Mouse (Mus musculus): ENCODE measurements around the gene Cdc27. TPM values are rescaled to one million over a fixed set of nuclear protein-coding genes. Genes with fewer than 3 reads are reported as not detected.

Gene Cdc27
- polyA plus RNA-seq (2014; fragmentation: Illumina TruSeq; extraction: RNeasy Lipid Tissue Mini Kit (QIAGEN cat#74804); ENCODE audit: low read depth, low replicate concordance) = 261 TPM

DNA sequence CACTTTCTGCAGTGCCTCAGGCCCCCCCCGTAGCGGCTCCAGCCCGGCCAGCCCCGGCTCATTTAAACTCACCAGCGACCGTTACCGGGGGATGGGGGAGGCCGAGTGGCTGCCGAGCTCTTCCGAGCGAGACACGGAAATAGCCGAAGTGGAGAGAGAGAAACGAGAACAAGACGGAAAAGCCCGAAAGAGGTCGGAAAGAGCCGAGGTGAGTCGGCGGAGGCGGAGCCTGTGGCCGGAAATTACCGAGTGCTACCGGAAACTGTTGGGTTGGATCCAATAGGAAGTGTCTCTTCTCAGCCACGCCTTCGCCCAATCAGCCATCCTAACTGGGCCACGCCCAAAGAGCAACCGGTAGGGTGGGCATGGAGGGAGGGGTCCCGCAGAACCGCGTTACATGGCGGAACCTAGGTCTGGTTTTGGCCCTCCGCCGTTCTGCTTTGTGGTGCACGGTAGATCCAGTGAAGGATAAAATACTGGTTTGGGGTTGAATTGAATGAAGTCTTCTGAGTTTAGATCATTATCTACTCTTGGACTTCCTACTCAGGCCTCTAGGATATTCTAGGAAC is at the start of gene Cdc27, which contains the start of gene Myl4:
Cdc27 (minus strand) TSS at position 215 of the 569 bp plus-strand sequence.
Myl4 (plus strand) TSS at position 258 of the 569 bp plus-strand sequence.

DNA sequence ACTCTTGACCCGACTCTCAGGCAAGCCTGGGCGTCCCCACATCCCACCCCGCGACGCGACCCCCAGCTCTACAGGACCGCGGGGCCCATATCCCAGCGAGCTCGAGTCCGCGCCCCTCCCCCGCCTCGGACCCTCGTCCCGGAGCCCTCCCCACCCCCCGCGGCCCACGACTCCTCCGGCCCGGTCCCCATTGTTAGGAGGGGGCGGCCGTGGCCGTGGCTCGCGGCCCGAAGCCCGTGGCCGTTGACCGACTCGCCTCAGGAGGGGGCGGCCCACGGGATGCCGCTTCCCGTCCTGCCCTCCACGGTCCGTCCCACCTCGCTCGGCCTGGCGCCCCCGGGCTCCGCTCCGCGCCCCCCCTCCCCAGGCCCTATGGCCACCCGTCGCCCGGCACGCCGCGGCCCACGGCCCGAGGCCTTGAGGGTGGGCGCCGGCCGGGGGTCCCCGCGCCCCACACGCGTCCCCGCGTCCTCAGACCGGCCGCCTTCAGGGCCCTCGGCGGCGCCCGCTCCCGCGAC is 81.6 kb downstream of the Cdc27 start, which contains the start of gene Kansl1:
Kansl1 (minus strand) TSS at position 111 of the 518 bp plus-strand sequence.

Other genes starting within 250 kb of the Cdc27 start
- 40.8 TPM for gene Kansl1, start 81.8 kb downstream of the Cdc27 start, polyA plus RNA-seq (2014; fragmentation: Illumina TruSeq; extraction: RNeasy Lipid Tissue Mini Kit (QIAGEN cat#74804); ENCODE audit: low read depth, low replicate concordance)
- 3.5 TPM for gene Myl4, start within 50 bp of the Cdc27 start, polyA plus RNA-seq (2014; fragmentation: Illumina TruSeq; extraction: RNeasy Lipid Tissue Mini Kit (QIAGEN cat#74804); ENCODE audit: low read depth, low replicate concordance)
- 0.59 TPM for gene Itgb3, start 57.4 kb upstream of the Cdc27 start, polyA plus RNA-seq (2014; fragmentation: Illumina TruSeq; extraction: RNeasy Lipid Tissue Mini Kit (QIAGEN cat#74804); ENCODE audit: low read depth, low replicate concordance)
- gene Gm11639, start 135.1 kb upstream of the Cdc27 start, polyA plus RNA-seq (2014; fragmentation: Illumina TruSeq; extraction: RNeasy Lipid Tissue Mini Kit (QIAGEN cat#74804); ENCODE audit: low read depth, low replicate concordance) = 37.2 TPM